Mouse (Mus musculus): ENCODE data around the gene Slc22a28.
"Not testable (repeated sequence)": the region's sequence is repeated elsewhere in the genome, so short reads cannot be mapped to it uniquely, and the experiment has no call there.

The Slc22a28 gene

GRCm38 (mm10) chr19:8131881-8132280 lies at the start of gene Slc22a28:
Gene Slc22a28, minus strand, starts transcription at chr19:8131982.
- not testable (repeated sequence) for DNase-seq

DNA sequence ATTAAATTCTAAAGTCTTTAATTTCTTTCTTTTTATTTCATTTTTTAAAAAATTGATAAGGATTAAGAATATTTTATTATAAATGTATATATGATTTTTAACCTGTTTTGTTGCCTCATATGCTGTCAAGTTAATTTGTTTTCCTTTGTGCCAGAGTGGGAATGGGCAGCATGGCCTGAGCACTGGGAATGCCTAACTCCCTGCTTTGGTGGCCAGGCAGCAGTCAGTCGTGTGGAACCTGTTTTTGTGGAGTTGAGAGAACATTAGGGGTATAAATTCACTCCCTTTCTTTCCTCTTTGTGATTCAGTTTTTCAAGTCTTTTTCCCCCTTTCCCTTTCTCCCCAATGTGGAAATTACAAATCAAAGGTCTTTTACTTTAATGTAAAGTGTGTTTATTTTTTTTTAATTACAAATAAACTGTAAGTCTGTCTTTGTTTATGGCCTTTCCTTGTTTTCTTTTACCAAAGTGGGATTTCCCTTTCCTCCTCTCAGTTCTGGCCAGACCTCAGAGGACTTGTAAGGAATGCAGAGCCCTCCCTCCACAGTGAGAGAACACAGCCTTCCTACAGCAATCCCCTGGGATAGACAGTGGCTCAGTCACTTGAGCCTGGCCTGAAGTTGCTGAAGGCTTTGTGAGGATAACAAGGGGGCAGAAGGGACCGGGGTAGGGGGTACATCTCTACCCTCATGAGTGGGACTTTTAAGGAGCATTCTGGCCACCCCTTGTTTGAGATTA lies 17.2 kb upstream of the Slc22a28 start:
- no peak for DNase-seq

DNA sequence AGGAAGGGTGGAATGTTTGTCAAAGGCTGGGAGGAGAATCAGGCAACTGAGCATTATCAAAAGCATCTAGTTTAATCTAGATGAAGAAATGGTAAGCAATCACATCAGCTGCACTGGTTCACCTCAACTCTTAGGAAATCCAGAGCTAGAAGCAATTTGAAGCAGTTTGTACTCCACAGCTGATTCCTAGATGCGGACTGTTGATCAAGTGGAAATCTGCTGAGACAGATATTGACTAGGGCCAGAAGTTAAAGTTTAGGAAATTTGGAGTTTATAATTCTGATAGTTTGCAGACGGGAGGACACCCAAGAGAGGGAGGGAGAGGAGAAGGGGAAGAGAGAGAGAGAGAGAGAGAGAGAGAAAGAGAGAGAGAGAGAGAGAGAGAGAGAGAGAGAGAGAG lies 10.9 kb upstream of the Slc22a28 start:
- DNase-seq: not testable (repeated sequence)

DNA sequence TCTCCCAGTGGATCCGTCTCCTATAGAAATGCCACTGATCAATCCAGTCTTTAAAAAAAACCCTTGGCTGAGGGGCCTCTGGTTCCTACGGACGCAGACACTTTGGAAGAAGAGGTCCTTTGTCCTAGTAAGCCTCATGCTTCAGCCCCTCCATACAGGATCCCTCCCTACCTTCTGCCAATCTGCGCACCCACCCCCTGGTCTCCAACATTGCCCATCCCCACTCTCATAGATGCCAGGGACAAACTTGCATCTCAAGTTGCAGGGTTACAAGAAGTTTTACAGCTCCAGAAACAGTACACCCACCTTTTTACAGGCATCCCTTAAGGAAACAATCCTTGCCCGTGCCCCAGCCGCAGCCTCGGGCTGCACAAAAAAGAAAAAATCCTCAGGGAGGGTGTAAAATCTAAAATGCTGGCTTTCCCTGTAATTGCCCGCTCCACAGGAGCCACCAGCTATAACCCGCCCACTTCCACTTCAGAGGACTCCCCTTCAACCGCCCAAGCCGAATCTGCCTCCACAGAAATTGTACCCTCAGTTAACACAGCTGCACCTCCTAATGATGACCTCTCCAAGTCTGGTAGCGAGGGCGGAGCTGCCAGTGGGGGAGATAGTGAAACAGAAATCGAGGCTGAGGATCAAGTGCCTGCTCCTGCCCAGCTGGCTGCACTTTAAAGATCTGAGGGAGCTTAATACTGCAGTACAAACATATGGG lies 2.5 kb upstream of the Slc22a28 start:
- DNase-seq: not testable (repeated sequence)

DNA sequence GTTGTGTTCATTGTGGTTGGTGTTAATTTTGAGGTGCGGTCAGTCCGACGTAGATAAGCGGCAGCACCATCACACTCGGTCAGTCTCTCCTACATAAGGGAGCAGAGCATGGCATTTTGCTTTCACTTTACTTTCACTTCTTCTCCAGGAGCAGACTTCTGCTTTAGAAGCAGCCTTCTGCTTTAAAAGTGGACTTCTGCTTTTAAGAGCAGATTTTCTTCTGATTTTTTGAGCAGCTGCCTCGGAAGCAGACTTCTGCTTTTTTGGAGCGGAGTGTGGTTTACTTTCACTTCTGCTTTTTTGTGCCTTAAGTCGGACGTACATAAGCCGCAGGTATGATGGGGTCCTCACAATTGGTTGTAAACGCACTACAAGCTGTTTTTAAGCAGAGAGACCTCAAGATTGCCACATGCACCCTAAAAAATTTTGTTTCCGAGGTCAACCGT lies 111.9 kb downstream of the Slc22a28 start:
- peak; percentile 3 for DNase-seq

DNA sequence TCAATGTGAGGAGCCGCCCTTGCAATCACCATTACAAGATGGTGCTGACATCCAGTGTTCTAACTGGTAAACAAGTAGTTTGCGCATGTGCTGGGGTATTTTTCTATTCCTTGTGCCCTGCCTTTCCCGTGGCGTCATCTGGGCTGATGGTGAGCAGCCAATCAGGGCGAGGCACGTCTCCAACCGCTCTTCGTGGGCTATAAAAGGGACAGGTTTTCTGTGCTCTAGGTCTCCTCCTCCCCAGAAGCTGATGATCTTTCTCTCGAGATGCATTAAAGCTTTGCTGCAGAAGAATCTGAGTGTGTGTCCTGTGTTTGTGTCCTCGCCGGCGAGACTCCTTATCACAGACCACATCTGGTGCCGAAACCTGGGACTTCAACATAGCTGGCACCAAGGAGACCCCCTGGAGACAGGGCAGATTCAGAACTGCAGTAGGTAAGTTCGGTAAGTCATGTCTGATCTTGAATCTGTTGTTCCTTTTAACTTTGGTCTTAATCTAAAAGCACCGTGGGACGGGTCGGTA lies 112.4 kb downstream of the Slc22a28 start:
- DNase-seq: not testable (repeated sequence)

GRCm38 (mm10) chr19:8018535-8018934 lies 113.2 kb downstream of the Slc22a28 start:
- DNase-seq: not testable (repeated sequence)
